Mouse (Mus musculus): ENCODE data around the gene Lrrc4c. TPM values are rescaled to one million over a fixed set of nuclear protein-coding genes. Genes with fewer than 3 reads are reported as not detected.

Gene Lrrc4c
- polyA plus RNA-seq, 1 experiment from 2014 or later, result 0.66 TPM

- no peaks in the 10 kb centered on the region for H3K36me3 ChIP-seq (ENCODE audit: insufficient read depth)
- ATAC-seq (ENCODE audit: insufficient read depth) (no peak), DNase-seq (no peak)
- H3K4me3 ChIP-seq (ENCODE audit: low read depth, low read length), result no peak overlapping the region
- no peak for TF ChIP-seq CTCF (IDR thresholded peaks at IDR 0.05; ENCODE audit: low read depth)
- H3K4me1 ChIP-seq (ENCODE audit: insufficient read depth), result no peaks in the 10 kb centered on the region
- WGBS, result 85% methylated on average over 2 of the region's 2 CpGs
- H3K9ac ChIP-seq, result no peak overlapping the region
- no peak overlapping the region for H3K27ac ChIP-seq (ENCODE audit: low read depth)
- no peaks in the 10 kb centered on the region for H3K9me3 ChIP-seq (ENCODE audit: low read depth, low read length)
- H3K4me2 ChIP-seq, result no peak overlapping the region
- no peaks in the 10 kb centered on the region for H3K27me3 ChIP-seq (ENCODE audit: insufficient read depth, low read length)
These were observed 1207.1 kb downstream of the Lrrc4c start for GRCm38 (mm10) chr2:97525107-97525506.

GRCm38 (mm10) chr2:97530622-97531021, 1212.7 kb downstream of the Lrrc4c start:
- H3K27me3 ChIP-seq (ENCODE audit: insufficient read depth, low read length), result no peaks in the 10 kb centered on the region
- no peak for TF ChIP-seq CTCF (IDR thresholded peaks at IDR 0.05; ENCODE audit: low read depth)
- no peaks in the 10 kb centered on the region for H3K4me1 ChIP-seq (ENCODE audit: insufficient read depth)
- WGBS, result 60% methylated on average over 4 of the region's 4 CpGs
- no peak overlapping the region for H3K27ac ChIP-seq (ENCODE audit: low read depth)
- H3K4me2 ChIP-seq, result no peak overlapping the region
- no peaks in the 10 kb centered on the region for H3K9me3 ChIP-seq (ENCODE audit: low read depth, low read length)
- no peak for ATAC-seq (ENCODE audit: insufficient read depth)
- no peak overlapping the region for H3K4me3 ChIP-seq (ENCODE audit: low read depth, low read length)
- DNase-seq, result no peak
- no peak overlapping the region for H3K9ac ChIP-seq
- H3K36me3 ChIP-seq (ENCODE audit: insufficient read depth), result no peaks in the 10 kb centered on the region

- DNase-seq (no peak), ATAC-seq (ENCODE audit: insufficient read depth) (no peak)
- no peak overlapping the region for H3K4me3 ChIP-seq (ENCODE audit: low read depth, low read length)
- no peak for TF ChIP-seq CTCF (IDR thresholded peaks at IDR 0.05; ENCODE audit: low read depth)
- 76% methylated on average over 10 of the region's 10 CpGs for WGBS
- no peaks in the 10 kb centered on the region for H3K4me1 ChIP-seq (ENCODE audit: insufficient read depth)
- no peaks in the 10 kb centered on the region for H3K9me3 ChIP-seq (ENCODE audit: low read depth, low read length)
- H3K27me3 ChIP-seq (ENCODE audit: insufficient read depth, low read length), result no peaks in the 10 kb centered on the region
- no peak overlapping the region for H3K27ac ChIP-seq (ENCODE audit: low read depth)
- H3K36me3 ChIP-seq (ENCODE audit: insufficient read depth), result no peaks in the 10 kb centered on the region
- H3K4me2 ChIP-seq, result no peak overlapping the region
- no peak overlapping the region for H3K9ac ChIP-seq
These were observed 1226.0 kb downstream of the Lrrc4c start for GRCm38 (mm10) chr2:97543691-97544672.

GRCm38 (mm10) chr2:97544673-97545071, 1226.7 kb downstream of the Lrrc4c start:
- no peak overlapping the region for H3K4me2 ChIP-seq
- TF ChIP-seq CTCF (IDR thresholded peaks at IDR 0.05; ENCODE audit: low read depth), result no peak
- no peak overlapping the region for H3K4me3 ChIP-seq (ENCODE audit: low read depth, low read length)
- no peaks in the 10 kb centered on the region for H3K36me3 ChIP-seq (ENCODE audit: insufficient read depth)
- DNase-seq (no peak), ATAC-seq (ENCODE audit: insufficient read depth) (no peak)
- no peaks in the 10 kb centered on the region for H3K27me3 ChIP-seq (ENCODE audit: insufficient read depth, low read length)
- H3K9me3 ChIP-seq (ENCODE audit: low read depth, low read length), result no peaks in the 10 kb centered on the region
- H3K9ac ChIP-seq, result no peak overlapping the region
- H3K27ac ChIP-seq (ENCODE audit: low read depth), result no peak overlapping the region
- H3K4me1 ChIP-seq (ENCODE audit: insufficient read depth), result no peaks in the 10 kb centered on the region

- Histone ChIP-seq H3K4me2 (no peak overlapping the region), H3K4me3 (ENCODE audit: low read depth, low read length) (no peak overlapping the region), H3K4me1 (ENCODE audit: insufficient read depth) (no peaks in the 10 kb centered on the region), H3K9me3 (ENCODE audit: low read depth, low read length) (no peaks in the 10 kb centered on the region), H3K9ac (no peak overlapping the region), H3K36me3 (ENCODE audit: insufficient read depth) (no peaks in the 10 kb centered on the region), H3K27me3 (ENCODE audit: insufficient read depth, low read length) (no peaks in the 10 kb centered on the region), H3K27ac (ENCODE audit: low read depth) (no peak overlapping the region)
- no peak for DNase-seq
- no peak for ATAC-seq (ENCODE audit: insufficient read depth)
- TF ChIP-seq CTCF (IDR thresholded peaks at IDR 0.05; ENCODE audit: low read depth), result no peak
- WGBS, result 77% methylated on average over 1 of the region's 1 CpGs
These were observed 1228.0 kb downstream of the Lrrc4c start for GRCm38 (mm10) chr2:97545946-97546345.

- Histone ChIP-seq H3K9ac (no peak overlapping the region), H3K9me3 (ENCODE audit: low read depth, low read length) (no peaks in the 10 kb centered on the region), H3K27me3 (ENCODE audit: insufficient read depth, low read length) (no peaks in the 10 kb centered on the region), H3K4me2 (no peak overlapping the region), H3K4me1 (ENCODE audit: insufficient read depth) (no peaks in the 10 kb centered on the region), H3K27ac (ENCODE audit: low read depth) (no peak overlapping the region), H3K4me3 (ENCODE audit: low read depth, low read length) (no peak overlapping the region), H3K36me3 (ENCODE audit: insufficient read depth) (no peaks in the 10 kb centered on the region)
- no peak for DNase-seq
- TF ChIP-seq CTCF (IDR thresholded peaks at IDR 0.05; ENCODE audit: low read depth), result no peak
- ATAC-seq (ENCODE audit: insufficient read depth), result no peak
- 19% methylated on average over 2 of the region's 2 CpGs for WGBS
These were observed 1246.5 kb downstream of the Lrrc4c start for GRCm38 (mm10) chr2:97564509-97564908.

GRCm38 (mm10) chr2:97568954-97569353, 1251.0 kb downstream of the Lrrc4c start:
- Histone ChIP-seq H3K4me1 (ENCODE audit: insufficient read depth) (no peaks in the 10 kb centered on the region), H3K36me3 (ENCODE audit: insufficient read depth) (no peaks in the 10 kb centered on the region), H3K27me3 (ENCODE audit: insufficient read depth, low read length) (no peaks in the 10 kb centered on the region), H3K9me3 (ENCODE audit: low read depth, low read length) (no peaks in the 10 kb centered on the region), H3K4me2 (no peak overlapping the region), H3K9ac (no peak overlapping the region), H3K4me3 (ENCODE audit: low read depth, low read length) (no peak overlapping the region), H3K27ac (ENCODE audit: low read depth) (no peak overlapping the region)
- ATAC-seq (ENCODE audit: insufficient read depth) (no peak), DNase-seq (no peak)
- 83% methylated on average over 2 of the region's 2 CpGs for WGBS
- no peak for TF ChIP-seq CTCF (IDR thresholded peaks at IDR 0.05; ENCODE audit: low read depth)

Measured in lung, embryonic 14.5 days (tissue).